Mouse (Mus musculus): ENCODE data around the gene Mdm1.

Mdm1 gene

GRCm38 (mm10) chr10:118141018-118141883 lies at the start of gene Mdm1:
TSS of gene Mdm1 (plus strand) at chr10:118141811.
- DNase-seq (ENCODE audit: low spot score in 2 of 2), result peak; percentile 97

GRCm38 (mm10) chr10:118092745-118093144 lies 48.9 kb upstream of the Mdm1 start:
- no peak for DNase-seq (ENCODE audit: low spot score in 2 of 2)

GRCm38 (mm10) chr10:118093728-118094127 lies 47.9 kb upstream of the Mdm1 start:
- no peak for DNase-seq (ENCODE audit: low spot score in 2 of 2)

GRCm38 (mm10) chr10:118094853-118095252 lies 46.8 kb upstream of the Mdm1 start:
- DNase-seq (ENCODE audit: low spot score in 2 of 2), result no peak

- no peak for DNase-seq (ENCODE audit: low spot score in 2 of 2)
Measured at GRCm38 (mm10) chr10:118096223-118096622, 45.4 kb upstream of the Mdm1 start.

GRCm38 (mm10) chr10:118097898-118098297 lies 43.7 kb upstream of the Mdm1 start:
- DNase-seq (ENCODE audit: low spot score in 2 of 2), result no peak

- no peak for DNase-seq (ENCODE audit: low spot score in 2 of 2)
Measured at GRCm38 (mm10) chr10:118100570-118100969, 41.0 kb upstream of the Mdm1 start.

- DNase-seq (ENCODE audit: low spot score in 2 of 2), result no peak
Measured at GRCm38 (mm10) chr10:118101056-118101455, 40.6 kb upstream of the Mdm1 start.

GRCm38 (mm10) chr10:118103020-118103666 lies 38.5 kb upstream of the Mdm1 start:
- peak; percentile 50 to 83 for DNase-seq (ENCODE audit: low spot score in 2 of 2)

- DNase-seq (ENCODE audit: low spot score in 2 of 2), result no peak
Measured at GRCm38 (mm10) chr10:118103906-118104305, 37.7 kb upstream of the Mdm1 start.

- no peak for DNase-seq (ENCODE audit: low spot score in 2 of 2)
Measured at GRCm38 (mm10) chr10:118107031-118107430, 34.6 kb upstream of the Mdm1 start.

- DNase-seq (ENCODE audit: low spot score in 2 of 2), result no peak
Measured at GRCm38 (mm10) chr10:118110006-118110920, 31.3 kb upstream of the Mdm1 start.

GRCm38 (mm10) chr10:118110921-118111301 lies 30.7 kb upstream of the Mdm1 start:
- no peak for DNase-seq (ENCODE audit: low spot score in 2 of 2)

- no peak for DNase-seq (ENCODE audit: low spot score in 2 of 2)
Measured at GRCm38 (mm10) chr10:118111621-118112020, 30.0 kb upstream of the Mdm1 start.

GRCm38 (mm10) chr10:118112294-118112893 lies 29.2 kb upstream of the Mdm1 start:
- no peak for DNase-seq (ENCODE audit: low spot score in 2 of 2)

GRCm38 (mm10) chr10:118113256-118113682 lies 28.3 kb upstream of the Mdm1 start:
- DNase-seq (ENCODE audit: low spot score in 2 of 2), result no peak

GRCm38 (mm10) chr10:118114271-118114670 lies 27.3 kb upstream of the Mdm1 start:
- no peak for DNase-seq (ENCODE audit: low spot score in 2 of 2)

- DNase-seq (ENCODE audit: low spot score in 2 of 2), result no peak
Measured at GRCm38 (mm10) chr10:118116456-118116855, 25.2 kb upstream of the Mdm1 start.

GRCm38 (mm10) chr10:118121047-118121936 lies 20.3 kb upstream of the Mdm1 start:
- DNase-seq (ENCODE audit: low spot score in 2 of 2), result no peak

- DNase-seq (ENCODE audit: low spot score in 2 of 2), result peak in 1 of 2 experiments; percentile 34
Measured at GRCm38 (mm10) chr10:118121937-118122285, 19.7 kb upstream of the Mdm1 start.
